Mouse (Mus musculus) lung, postnatal 14 days (tissue): ENCODE results near the gene Gsg1.
A peak's percentile ranks its signal among the peaks of the same experiment; 100 is the strongest.

Experiments
- DNase-seq: peaks from one replicate; pipeline ENCODE4 v3.0.0; 2021

The Gsg1 gene

GRCm38 (mm10) chr6:135252728-135253077, 1.4 kb downstream of the Gsg1 start:
- peak; percentile 91 for DNase-seq

- DNase-seq = peak; percentile 63
Measured at GRCm38 (mm10) chr6:135251849-135252727, 2.1 kb downstream of the Gsg1 start.

DNA sequence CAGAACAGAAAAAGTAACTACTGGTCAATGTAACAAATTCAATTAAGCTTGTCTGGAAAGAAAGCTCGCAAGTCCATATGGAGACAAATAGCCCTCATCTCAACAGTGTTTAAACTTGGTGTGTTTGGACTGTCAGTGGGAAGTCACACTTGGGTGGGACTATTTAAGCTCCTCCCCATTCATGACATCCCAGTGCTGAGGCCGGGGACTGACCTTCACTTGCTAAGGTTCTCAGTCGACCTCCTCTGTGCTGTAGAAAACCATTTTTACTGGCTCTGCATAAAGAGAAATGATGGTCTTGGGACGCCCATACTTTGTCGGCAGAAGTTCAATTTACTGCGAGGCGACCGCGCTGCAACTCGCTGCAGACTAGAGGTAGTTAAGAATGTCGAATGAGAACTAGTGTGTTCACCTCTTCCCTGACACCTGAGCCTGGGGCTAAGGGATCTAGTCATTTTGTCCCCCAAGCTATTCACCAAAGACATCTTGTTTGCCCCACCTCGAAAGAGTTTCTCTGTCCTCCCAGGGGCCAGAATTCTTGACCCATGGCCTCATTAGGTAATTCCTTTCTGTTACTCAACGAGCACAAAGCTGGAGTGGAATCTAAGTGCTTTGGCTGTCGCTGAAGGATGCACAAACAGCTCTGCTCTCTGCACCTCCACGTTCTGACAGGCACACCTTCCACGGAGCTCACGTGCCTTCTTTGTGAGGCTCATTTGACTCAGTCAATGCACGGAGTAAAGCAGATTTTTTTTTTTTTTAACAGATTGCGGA, 3.0 kb downstream of the Gsg1 start:
- DNase-seq = peak; percentile 55

DNA sequence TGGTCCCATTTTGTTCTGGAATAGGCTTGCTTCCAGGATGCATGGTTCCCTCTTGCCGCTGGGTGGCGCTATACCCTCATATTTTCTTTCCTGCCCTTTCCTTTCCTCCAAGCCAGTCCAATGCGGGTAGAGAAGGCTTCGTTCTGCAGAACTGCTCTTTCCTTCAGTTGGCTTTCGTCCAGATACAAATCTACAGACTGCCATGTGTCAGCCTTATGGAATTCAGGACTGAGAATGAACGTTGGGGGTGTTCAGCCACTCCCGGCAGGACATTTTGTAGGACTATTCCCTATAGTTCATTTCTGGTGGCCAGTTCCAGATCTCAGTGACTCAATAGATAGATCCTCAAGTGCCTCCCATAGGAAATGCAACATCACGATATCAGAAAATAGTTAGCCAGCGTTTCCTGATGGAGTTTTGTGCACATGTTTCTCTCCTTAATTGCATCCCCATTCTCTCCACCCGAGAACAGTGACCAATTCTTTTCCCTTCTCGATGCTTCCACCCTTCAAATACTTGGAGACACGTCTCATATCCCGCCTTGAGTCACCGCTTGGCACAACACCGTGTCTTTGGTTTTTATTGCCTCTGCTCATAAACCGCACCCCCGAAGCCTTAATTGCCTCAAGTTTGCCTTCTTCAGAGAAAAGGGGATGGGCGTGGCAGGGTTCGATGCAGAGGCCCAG, 4.2 kb downstream of the Gsg1 start:
- peak; percentile 78 for DNase-seq

DNA sequence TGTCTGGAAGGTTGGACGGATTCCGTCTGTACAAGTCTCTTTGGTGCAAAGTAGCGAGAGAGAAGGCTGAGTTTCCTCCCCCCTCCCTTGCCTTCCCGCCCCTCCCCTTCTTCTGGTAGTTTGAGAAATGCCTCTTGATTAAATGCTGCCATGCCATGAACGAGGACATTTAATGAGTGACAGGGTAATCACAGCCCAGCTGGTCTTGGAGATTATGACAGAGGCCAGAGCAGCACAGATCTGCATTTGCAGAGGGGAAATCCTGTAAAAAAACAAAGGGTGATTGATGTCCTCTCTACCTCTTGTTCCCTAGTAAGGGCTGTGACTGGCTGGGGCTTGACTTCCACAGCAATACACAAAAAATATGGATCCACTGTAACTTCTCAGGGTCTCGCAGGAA, 6.3 kb downstream of the Gsg1 start:
- no peak for DNase-seq

DNA sequence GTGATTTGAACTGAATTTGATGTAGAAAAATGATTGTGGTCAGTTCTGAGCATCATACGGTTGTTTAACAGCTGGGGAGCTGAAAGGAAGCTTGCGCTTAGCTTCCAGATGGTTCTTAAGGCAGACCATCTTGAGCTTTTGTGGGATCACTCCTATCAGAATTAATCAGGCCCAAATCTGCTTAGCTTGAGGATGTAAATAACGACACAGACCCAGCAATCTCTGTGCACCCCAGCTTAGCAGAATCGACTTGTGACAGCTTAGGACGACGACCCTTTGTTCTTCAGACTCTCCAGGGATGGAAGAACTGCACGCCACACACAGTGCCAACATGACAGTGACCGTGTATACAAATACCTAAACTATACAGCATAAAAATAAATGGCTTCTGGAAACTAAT, 8.6 kb downstream of the Gsg1 start:
- no peak for DNase-seq

DNA sequence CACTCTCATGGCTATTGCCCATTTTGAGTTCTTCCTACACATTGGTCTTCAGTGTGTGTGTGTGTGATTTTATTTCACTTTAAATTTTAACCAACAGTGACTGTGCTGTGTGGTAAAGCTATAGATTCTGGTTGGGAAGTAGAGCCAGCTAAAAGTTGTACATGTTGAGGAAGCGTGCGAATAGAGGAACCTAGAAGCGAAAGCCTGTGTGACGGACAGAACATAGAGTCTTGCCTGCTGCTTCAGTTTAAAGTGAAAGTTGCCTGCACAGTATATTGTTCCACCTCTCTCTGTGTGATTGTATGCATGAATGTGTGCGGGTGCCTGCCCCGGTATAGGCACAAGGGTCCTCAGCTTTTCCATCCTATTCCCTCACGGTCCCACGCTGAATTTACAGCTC, 13.8 kb downstream of the Gsg1 start:
- no peak for DNase-seq

DNA sequence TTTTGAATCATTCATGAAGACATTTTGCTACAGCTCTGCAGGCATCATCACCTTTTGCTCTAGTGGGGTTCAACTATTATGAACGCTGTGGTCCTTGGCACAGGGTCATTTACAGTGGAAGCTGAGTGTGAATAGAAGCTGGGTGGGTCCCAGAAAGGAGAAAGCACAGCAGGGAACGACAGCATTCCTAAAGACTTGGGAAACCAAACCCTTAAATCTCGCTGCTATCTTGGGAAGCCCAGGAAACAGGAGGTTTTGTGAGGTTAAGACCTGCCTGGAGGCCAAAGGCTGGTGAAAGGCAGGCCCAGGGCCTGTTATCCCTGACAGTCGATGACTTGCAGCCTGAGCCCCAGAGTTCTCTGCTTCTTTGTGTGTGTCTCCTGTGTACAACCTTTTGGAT, 15.9 kb downstream of the Gsg1 start:
- DNase-seq = no peak

DNA sequence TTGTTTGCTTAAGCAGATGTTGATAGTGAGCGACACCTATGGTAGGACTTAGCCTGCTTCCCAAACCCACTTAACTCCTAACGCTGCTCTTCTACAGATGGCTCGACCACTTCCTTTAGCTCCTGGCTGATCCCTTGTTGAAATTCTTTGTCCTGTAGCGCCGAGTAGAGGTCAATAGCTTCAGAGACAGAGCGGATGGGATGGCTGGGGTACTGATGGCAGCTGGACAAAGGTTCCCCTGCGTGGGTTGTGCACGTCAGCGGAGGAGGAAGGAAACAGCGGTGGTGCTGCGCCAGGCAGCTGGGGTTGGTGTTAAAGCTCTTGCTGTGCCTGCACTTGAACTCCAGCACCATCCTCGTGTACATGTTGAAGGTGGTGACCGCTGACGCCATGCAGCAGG, 16.8 kb downstream of the Gsg1 start:
- DNase-seq = no peak

DNA sequence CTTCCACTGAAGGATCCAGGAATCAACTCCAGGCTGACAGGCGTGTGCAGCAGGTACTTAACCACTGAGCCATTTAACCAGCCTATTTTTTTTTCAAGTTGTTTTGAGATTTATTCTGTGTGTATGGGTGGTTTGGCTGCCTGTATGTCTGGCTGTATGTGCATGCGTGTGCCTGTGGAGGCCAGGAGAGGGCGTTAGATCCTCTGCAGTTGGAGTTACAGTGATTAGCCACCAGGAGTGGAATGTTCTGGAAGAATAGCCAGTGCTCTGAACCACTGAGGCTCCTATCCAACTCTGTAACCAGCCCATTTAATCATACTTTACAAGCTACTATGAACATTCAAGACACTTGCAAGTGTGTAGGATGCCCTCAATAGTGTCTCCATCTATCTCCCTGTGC, 17.6 kb downstream of the Gsg1 start:
- DNase-seq = no peak

DNA sequence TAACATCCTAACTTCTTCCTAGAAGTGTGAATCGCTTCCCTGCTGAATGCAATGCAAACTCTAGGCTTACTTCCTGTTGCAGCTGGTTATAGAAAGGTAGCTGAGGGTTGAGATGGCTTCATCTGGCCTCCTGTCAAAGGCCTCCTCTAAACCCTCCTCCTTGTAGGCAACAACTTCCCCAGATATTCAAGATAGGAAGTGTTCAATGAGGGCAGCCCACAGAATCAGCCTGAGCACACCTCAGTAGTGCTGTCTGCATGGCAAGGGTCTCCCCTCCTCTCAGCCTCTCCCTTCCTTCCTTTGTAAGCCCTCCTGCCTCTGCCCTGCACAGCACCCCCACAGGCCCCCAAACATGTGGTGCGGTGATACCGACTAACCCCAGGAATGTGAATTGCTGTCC, 18.4 kb downstream of the Gsg1 start:
- DNase-seq = no peak

- DNase-seq = no peak
Measured at GRCm38 (mm10) chr6:135232443-135233182, 21.5 kb downstream of the Gsg1 start.

DNA sequence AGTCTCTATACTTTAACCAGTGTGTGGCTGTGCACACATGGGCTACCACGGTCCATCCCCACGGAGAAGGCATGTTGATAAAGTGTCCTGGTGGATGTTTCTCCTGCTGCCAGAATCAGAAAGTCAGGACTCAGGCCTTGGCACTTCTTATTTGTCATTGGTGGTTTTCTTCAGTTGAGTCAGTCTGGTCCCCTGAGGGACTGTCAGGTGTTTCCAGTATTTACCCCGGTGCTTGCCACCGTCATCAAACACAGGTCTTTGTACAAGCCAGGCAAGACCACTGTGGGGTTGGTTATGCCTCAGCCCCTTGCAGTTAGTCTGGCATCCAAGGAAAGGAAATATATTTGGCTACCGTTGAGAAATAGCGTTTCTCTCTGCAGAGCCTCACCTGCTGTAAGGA, 23.6 kb downstream of the Gsg1 start:
- no peak for DNase-seq

GRCm38 (mm10) chr6:135228465-135228941, 25.6 kb downstream of the Gsg1 start:
- no peak for DNase-seq

- no peak for DNase-seq
Measured at GRCm38 (mm10) chr6:135223786-135224416, 30.2 kb downstream of the Gsg1 start.

DNA sequence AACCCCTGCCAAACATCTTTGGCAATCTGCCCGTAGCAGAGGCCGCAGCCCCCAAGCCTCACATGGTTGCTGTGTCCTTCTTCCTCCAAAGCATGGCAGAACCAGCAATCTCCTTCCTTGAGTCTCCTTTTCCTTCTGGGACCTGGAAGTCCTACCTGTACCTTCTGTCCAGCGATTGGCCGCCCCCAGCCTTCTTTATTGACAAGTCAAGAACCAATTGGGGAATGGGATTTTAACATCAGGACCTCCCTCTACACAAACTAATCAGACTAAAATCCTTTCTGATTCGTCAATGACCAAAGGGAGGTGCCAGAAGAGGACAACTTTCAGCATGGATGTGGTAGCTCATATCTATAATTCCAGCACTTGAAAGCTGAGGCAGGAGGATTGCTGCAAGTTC, 34.2 kb downstream of the Gsg1 start:
- no peak for DNase-seq

GRCm38 (mm10) chr6:135218330-135218729, 35.8 kb downstream of the Gsg1 start:
- no peak for DNase-seq

GRCm38 (mm10) chr6:135212666-135213065, 41.5 kb downstream of the Gsg1 start:
- DNase-seq = no peak

DNA sequence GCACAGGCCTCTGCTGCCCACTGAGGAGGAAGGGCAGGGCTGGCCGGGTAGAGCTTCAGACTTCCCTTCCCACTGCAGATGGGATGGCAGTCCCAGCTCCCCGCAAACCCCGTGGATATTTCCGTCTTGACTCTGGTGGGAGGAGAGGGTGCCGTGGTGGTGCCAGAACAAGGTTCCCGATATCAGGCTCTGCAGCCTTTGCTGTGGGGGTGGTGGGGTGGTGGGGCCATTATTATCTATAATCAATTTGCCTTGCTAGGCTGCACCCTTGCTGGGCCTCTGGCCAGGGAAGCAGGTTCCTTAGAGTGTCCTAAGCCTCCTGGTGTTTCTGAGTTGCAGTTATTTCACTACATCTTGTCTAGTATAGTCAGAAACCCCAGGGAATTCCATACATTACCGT, 43.0 kb downstream of the Gsg1 start:
- no peak for DNase-seq

GRCm38 (mm10) chr6:135206909-135207308, 47.2 kb downstream of the Gsg1 start:
- DNase-seq = no peak

- no peak for DNase-seq
Measured at GRCm38 (mm10) chr6:135205802-135206201, 48.3 kb downstream of the Gsg1 start.

DNA sequence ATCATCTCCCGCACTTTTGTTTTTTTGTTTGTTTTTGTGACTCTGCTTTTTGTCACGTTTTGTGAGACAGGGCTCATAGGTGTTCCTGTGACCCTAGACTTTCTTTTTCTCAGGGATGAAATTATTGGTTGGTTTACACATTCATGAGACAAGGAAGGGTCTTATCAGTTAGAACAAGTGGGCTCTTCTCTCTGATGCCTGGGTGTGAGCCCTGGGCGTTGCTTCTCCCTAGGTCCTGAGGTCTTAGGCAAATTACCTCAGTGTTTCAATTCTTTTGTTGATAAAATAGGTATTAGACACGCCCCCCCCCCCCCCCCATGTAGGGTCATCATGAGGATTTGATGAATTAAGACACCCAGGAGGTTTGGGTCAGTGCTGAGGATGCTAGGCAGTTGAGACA, 49.3 kb downstream of the Gsg1 start:
- no peak for DNase-seq
